Mouse (Mus musculus): Measurements from ENCODE around the gene Fam43a. TPM values are rescaled to one million over a fixed set of nuclear protein-coding genes. Genes with fewer than 3 reads are reported as not detected.

The Fam43a gene
- polyA plus RNA-seq, 1 experiment from 2014 or later: 11.0 TPM

GRCm38 (mm10) chr16:30624640-30625039, 25.1 kb downstream of the Fam43a start:
- DNase-seq (ENCODE audit: low spot score): no peak
- Histone ChIP-seq H3K9me3 (replicated peaks) (no peaks in the 10 kb centered on the region), H3K27me3 (ENCODE audit: low read depth, poor library complexity, severe bottlenecking) (no peaks in the 10 kb centered on the region), H3K27ac (no peak overlapping the region), H3K4me3 (no peak overlapping the region), H3K4me1 (0 out of 2 replicates have a peak, but pooled peaks cover 5% of the 10 kb centered on the region), H3K36me3 (no peaks in the 10 kb centered on the region)
- WGBS: 89% methylated on average over 2 of the region's 2 CpGs

DNA sequence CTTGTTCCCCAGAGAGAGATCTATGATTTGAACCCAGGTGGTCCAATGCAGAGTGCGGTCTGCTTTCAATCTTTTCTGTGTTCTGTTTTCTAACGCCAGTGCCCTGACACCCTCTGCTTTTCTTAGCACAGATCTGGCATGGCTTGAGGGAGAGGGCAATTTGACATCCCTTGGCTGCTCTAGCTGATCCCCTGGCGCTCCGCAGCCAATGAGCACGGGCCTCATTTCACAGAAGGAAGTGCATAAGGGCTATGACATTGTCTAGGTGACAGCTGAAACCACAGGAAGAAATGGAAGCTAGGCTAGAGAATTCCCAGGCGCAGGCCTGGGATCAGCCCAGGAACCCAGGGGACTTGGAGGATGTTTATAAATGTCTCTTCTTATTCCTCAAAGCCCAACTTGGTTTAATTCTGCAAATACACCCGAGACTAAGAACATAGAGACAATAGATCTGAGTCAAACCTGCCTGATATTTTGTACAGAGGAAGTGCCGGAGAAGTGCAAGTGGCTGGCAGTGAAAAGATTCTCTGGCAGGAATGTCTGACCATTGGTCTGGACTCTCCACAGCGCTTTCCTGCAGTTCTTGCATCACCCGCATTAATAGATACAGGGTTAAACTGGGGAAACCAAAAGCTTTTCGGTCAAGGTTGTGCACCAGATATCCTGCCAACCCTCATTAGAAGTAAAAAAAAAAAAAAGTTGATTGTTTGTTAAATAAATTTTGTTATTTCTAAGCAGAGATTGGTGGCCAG, 28.2 kb downstream of the Fam43a start:
- WGBS: 77% methylated on average over 11 of the region's 11 CpGs
- 0 out of 2 replicates have a peak, but pooled peaks cover 5% of the 10 kb centered on the region for H3K4me1 ChIP-seq
- no peak overlapping the region for H3K27ac ChIP-seq
- no peaks in the 10 kb centered on the region for H3K27me3 ChIP-seq (ENCODE audit: low read depth, poor library complexity, severe bottlenecking)
- DNase-seq (ENCODE audit: low spot score): no peak
- no peak overlapping the region for H3K4me3 ChIP-seq
- H3K9me3 ChIP-seq (replicated peaks): no peaks in the 10 kb centered on the region
- H3K36me3 ChIP-seq: no peaks in the 10 kb centered on the region

DNA sequence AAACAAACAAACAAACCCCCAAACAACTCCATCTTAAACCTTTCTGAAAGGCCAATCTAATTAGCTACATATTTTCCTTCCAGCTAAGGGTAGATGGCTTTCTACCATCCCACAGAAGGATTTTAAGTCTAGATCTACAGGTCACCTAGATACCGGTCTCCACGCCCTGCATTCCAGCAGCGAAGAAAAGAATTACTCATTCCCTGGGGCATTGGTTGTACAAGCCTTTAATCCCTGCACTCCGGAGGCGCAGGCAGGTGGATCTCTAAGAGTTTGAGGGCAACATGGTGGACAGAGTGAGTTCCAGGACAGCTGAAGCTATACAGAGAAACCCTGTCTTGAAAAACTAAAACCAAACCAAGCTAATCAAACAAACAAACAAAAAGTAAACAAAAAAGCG, 28.9 kb downstream of the Fam43a start:
- 63% methylated on average over 6 of the region's 6 CpGs for WGBS
- no peak for DNase-seq (ENCODE audit: low spot score)
- Histone ChIP-seq H3K27ac (no peak overlapping the region), H3K4me3 (no peak overlapping the region), H3K4me1 (0 out of 2 replicates have a peak, but pooled peaks cover 5% of the 10 kb centered on the region), H3K27me3 (ENCODE audit: low read depth, poor library complexity, severe bottlenecking) (no peaks in the 10 kb centered on the region), H3K36me3 (no peaks in the 10 kb centered on the region), H3K9me3 (replicated peaks) (no peaks in the 10 kb centered on the region)

- Histone ChIP-seq H3K27me3 (ENCODE audit: low read depth, poor library complexity, severe bottlenecking) (no peaks in the 10 kb centered on the region), H3K4me3 (no peak overlapping the region), H3K9me3 (replicated peaks) (no peaks in the 10 kb centered on the region), H3K27ac (no peak overlapping the region), H3K4me1 (peaks cover 10% of the 10 kb centered on the region; the same call in 1 of the 2 replicates), H3K36me3 (no peaks in the 10 kb centered on the region)
- DNase-seq (ENCODE audit: low spot score): no peak
- 91% methylated on average over 5 of the region's 5 CpGs for WGBS
Measured at GRCm38 (mm10) chr16:30629509-30629908, 30.0 kb downstream of the Fam43a start.

DNA sequence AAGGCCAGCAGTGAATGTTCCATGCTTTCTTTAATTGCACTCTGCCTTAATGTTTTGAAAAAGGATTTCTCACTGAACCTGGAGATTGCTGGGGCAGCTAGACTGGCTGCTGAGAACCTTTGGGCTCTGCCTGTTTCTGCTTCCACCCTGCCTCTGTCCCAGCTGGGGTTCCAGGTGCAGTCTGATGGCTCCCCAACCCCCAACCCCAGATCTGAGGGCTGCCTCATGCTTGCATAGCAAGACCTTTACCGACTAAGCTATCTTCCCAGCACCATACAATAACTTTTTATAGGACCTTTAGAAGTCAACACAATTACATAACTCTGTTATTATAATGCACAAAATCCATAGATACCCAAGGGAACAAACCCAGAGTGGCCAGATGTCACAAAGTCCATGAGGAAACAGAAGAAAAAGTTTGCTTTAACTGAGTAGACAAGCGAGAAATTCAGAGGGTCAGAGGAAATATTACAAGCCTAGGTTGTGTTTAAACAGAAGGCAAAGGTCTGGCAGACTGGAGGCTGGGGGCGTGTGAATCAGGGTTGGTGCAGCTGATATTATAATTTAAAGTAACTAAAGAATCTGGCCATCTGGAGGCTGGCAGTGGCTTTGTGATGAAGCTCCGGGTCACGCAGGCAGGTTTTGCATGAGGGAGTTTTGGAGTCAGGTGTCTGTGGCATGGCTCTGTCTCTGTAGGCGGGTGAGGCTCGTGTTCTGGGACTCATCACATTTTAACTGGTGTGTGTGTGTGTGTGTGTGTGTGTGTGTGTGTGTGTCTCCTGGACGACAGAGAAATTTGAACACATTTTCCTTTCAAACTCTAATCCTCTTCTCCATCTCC, 34.6 kb downstream of the Fam43a start:
- no peaks in the 10 kb centered on the region for H3K9me3 ChIP-seq (replicated peaks)
- no peak overlapping the region for H3K4me3 ChIP-seq
- DNase-seq (ENCODE audit: low spot score): no peak
- 80% methylated on average over 8 of the region's 8 CpGs for WGBS
- H3K27me3 ChIP-seq (ENCODE audit: low read depth, poor library complexity, severe bottlenecking): no peaks in the 10 kb centered on the region
- H3K36me3 ChIP-seq: no peaks in the 10 kb centered on the region
- peaks cover 7% of the 10 kb centered on the region; the same call in 1 of the 2 replicates for H3K4me1 ChIP-seq
- H3K27ac ChIP-seq: no peak overlapping the region

GRCm38 (mm10) chr16:30638586-30638985, 39.1 kb downstream of the Fam43a start:
- no peak overlapping the region for H3K4me3 ChIP-seq
- WGBS: 93% methylated on average over 14 of the region's 14 CpGs
- H3K27ac ChIP-seq: no peak overlapping the region
- H3K9me3 ChIP-seq (replicated peaks): no peaks in the 10 kb centered on the region
- no peaks in the 10 kb centered on the region for H3K27me3 ChIP-seq (ENCODE audit: low read depth, poor library complexity, severe bottlenecking)
- H3K4me1 ChIP-seq: peaks cover 14% of the 10 kb centered on the region
- no peaks in the 10 kb centered on the region for H3K36me3 ChIP-seq
- DNase-seq (ENCODE audit: low spot score): no peak

DNA sequence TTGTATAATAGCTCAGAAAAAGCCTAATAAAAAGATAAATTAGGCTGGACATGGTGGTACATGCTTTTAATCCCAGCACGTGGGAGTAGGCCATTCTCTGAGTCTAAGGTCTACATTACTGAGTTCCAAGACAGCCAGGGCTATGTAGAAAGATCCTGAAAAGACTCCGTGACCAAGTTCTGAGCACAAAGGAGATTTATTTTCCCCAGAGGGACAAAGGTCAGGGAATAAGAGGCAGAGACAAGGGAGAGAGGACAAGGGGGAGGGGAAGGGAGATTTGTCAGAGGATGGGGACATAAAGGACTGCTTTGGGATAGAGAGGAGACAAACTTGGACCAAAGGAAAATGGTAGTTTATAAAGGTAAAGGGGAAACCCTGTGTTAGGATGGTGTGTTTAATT, 41.1 kb downstream of the Fam43a start:
- Histone ChIP-seq H3K27ac (no peak overlapping the region), H3K9me3 (replicated peaks) (no peaks in the 10 kb centered on the region), H3K4me3 (no peak overlapping the region), H3K4me1 (peaks cover 11% of the 10 kb centered on the region), H3K36me3 (no peaks in the 10 kb centered on the region), H3K27me3 (ENCODE audit: low read depth, poor library complexity, severe bottlenecking) (no peaks in the 10 kb centered on the region)
- WGBS: 49% methylated on average over 2 of the region's 2 CpGs
- no peak for DNase-seq (ENCODE audit: low spot score)

- no peaks in the 10 kb centered on the region for H3K9me3 ChIP-seq (replicated peaks)
- no peak overlapping the region for H3K4me3 ChIP-seq
- DNase-seq (ENCODE audit: low spot score): no peak
- no peaks in the 10 kb centered on the region for H3K36me3 ChIP-seq
- 39% methylated on average over 4 of the region's 4 CpGs for WGBS
- H3K27me3 ChIP-seq (ENCODE audit: low read depth, poor library complexity, severe bottlenecking): no peaks in the 10 kb centered on the region
- H3K4me1 ChIP-seq: peaks cover 19% of the 10 kb centered on the region
- H3K27ac ChIP-seq: no peak overlapping the region
Measured at GRCm38 (mm10) chr16:30641408-30641807, 41.9 kb downstream of the Fam43a start.

DNA sequence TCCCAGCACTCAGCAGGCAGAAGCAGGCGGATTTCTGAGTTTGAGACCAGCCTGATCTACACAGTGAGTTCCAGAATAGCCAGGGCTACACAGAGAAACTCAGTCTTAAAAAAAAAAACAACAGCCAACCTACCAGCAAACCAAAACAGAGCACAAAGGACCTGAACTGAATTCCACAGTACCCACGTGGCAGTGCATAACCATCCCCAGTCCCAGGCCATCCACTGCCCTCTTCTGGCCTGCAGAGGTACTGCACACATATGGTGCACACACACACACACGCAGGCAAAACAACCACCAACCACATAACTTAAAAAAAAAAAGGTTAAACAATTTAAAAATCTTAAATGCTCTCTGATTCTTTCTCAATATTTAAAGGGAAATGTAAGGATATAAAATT, 42.7 kb downstream of the Fam43a start:
- no peak for DNase-seq (ENCODE audit: low spot score)
- Histone ChIP-seq H3K36me3 (no peaks in the 10 kb centered on the region), H3K27ac (no peak overlapping the region), H3K4me3 (no peak overlapping the region), H3K4me1 (peaks cover 19% of the 10 kb centered on the region), H3K9me3 (replicated peaks) (no peaks in the 10 kb centered on the region), H3K27me3 (ENCODE audit: low read depth, poor library complexity, severe bottlenecking) (no peaks in the 10 kb centered on the region)
- WGBS: 80% methylated on average over 3 of the region's 3 CpGs

GRCm38 (mm10) chr16:30644981-30645380, 45.5 kb downstream of the Fam43a start:
- Histone ChIP-seq H3K36me3 (no peaks in the 10 kb centered on the region), H3K4me1 (peaks cover 19% of the 10 kb centered on the region), H3K9me3 (replicated peaks) (no peaks in the 10 kb centered on the region), H3K27ac (no peak overlapping the region), H3K27me3 (ENCODE audit: low read depth, poor library complexity, severe bottlenecking) (no peaks in the 10 kb centered on the region), H3K4me3 (no peak overlapping the region)
- 91% methylated on average over 4 of the region's 4 CpGs for WGBS
- no peak for DNase-seq (ENCODE audit: low spot score)

DNA sequence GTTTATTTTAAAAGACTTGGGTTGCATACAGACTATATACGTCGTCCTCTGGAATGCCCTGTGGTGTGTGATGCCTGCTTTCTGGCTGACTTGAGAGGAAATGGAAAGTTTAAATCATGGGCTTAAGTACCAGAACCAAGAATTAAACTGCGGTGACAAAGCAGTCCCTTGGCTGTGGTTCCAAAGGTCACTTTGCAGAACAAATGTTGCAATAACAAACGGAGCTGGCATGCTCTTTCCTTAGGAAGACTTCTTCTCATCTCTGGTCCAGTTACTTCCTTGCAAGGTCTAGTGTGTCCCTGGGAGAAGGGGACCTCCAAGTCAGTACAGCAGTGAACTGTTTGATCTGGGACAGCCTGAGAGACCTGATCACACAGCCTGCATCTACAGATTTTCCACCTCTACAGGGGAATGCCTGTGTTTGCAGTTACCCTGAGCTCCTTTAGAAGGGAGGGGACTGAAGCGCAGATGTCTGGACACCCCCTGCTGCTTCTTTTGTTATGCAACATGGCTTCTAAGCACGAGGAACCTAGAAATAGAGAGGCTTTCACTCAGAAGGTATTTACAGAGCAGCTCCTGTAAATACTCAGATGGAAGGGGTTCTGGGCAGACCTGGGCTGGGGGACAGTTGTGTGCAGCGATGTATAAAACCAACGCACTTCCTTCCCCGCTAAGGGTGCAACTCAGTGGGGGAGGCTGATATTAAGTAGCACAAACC, 46.5 kb downstream of the Fam43a start:
- Histone ChIP-seq H3K36me3 (no peaks in the 10 kb centered on the region), H3K27ac (no peak overlapping the region), H3K4me3 (no peak overlapping the region), H3K9me3 (replicated peaks) (no peaks in the 10 kb centered on the region), H3K27me3 (ENCODE audit: low read depth, poor library complexity, severe bottlenecking) (0 out of 2 replicates have a peak, but pooled peaks cover under 1% of the 10 kb centered on the region), H3K4me1 (peaks cover 13% of the 10 kb centered on the region)
- 48% methylated on average over 9 of the region's 9 CpGs for WGBS
- no peak for DNase-seq (ENCODE audit: low spot score)

DNA sequence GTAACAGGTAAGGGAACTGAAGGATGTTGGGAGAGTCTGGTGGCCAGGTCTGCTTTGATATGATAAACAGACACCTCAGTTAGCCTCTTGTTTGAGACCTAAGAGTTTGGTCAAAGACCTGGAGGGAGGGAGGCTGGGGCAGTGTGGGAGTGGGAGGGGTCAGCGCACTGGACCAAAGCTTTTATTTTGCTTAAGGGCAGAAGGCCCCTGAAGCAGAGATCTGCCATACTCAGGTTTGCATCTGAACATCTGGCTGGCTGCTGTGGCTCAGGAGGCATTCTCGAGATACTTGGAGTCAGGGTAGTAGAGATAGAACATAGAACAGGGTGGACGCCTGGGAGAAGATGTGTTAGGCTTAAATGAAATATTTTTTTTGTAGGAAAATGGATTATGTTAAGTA, 47.3 kb downstream of the Fam43a start:
- DNase-seq (ENCODE audit: low spot score): no peak
- Histone ChIP-seq H3K27ac (no peak overlapping the region), H3K27me3 (ENCODE audit: low read depth, poor library complexity, severe bottlenecking) (0 out of 2 replicates have a peak, but pooled peaks cover 4% of the 10 kb centered on the region), H3K4me3 (no peak overlapping the region), H3K36me3 (no peaks in the 10 kb centered on the region), H3K9me3 (replicated peaks) (no peaks in the 10 kb centered on the region), H3K4me1 (peaks cover 10% of the 10 kb centered on the region; the same call in 1 of the 2 replicates)
- 80% methylated on average over 3 of the region's 3 CpGs for WGBS

Data from limb, embryonic 10.5 days (tissue).